Mouse (Mus musculus) frontal cortex, postnatal 10 days (tissue): Measurements from ENCODE around the gene B3gnt2.

ENCODE experiments used
- DNase-seq, 2 experiments: peaks; one replicate each; pipeline ENCODE4 v3.0.0; 2022; ENCODE audit warnings: low spot score in 2 of 2, mixed read lengths in 1 of 2

Gene B3gnt2

GRCm38 (mm10) chr11:22860335-22861227 is at the start of gene B3gnt2:
Gene B3gnt2, minus strand, starts transcription at chr11:22860961.
- peak in 1 of 2 experiments; percentile 31 for DNase-seq

- DNase-seq = no peak
Observed at GRCm38 (mm10) chr11:22906453-22906865, 45.7 kb upstream of the B3gnt2 start.

DNA sequence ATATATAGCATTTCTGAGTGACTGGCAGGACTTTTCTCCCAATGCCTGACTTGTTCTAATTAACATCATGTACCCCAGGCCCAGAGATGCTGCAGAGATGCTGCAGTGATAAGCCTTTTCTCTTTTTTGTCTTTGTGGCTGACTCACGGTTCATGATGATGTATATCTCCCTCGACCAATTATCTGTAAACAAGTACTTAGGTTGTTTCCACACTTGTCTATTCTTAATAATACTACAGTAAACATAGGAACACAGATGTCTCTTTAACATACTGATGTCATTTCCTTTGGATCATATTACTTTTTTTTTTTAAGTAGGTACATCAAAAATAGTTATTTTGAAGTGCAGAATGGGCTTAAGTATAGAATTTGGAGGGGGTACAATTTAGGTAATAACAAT is 42.2 kb upstream of the B3gnt2 start:
- no peak for DNase-seq

- no peak for DNase-seq
Observed at GRCm38 (mm10) chr11:22900041-22900440, 39.3 kb upstream of the B3gnt2 start.

DNA sequence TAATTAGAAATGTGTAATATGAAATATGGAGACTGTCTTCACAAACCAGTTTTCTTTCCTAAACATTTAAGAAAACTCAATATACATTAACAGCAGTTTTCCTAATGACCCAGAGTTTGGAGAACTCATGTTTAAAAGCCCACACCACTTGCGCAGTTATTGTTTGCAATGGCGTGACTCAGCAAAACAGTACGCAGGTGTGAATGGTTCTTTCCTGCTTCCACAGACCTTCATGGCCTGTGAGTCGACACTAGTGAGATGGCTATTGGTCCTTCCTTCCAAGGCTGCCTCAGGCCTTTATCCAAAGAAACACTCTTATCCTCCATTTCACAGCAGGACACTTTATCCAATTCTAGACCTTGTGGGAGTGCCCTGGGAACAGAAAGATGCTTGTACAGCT is 36.9 kb upstream of the B3gnt2 start:
- DNase-seq = no peak

- DNase-seq = no peak
Observed at GRCm38 (mm10) chr11:22897127-22897526, 36.4 kb upstream of the B3gnt2 start.

DNA sequence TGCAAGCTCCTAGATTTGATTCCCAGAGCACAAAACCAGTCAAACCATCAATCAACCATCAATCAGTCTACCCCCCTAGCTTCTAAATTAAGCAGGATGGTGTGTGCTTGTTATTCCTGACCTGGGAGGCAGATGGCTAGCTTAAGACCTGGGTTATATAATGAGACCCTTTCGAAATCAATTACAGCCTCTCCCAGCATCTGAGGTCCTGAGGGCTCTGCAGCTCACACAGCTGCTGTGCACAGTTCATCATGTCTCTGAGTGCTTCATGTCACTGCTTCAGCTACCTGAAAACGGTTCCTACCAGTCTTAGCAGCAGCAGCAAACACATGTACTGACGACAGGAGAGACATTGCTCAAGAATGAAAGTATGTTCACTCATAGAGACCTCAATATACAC is 32.3 kb upstream of the B3gnt2 start:
- no peak for DNase-seq

DNA sequence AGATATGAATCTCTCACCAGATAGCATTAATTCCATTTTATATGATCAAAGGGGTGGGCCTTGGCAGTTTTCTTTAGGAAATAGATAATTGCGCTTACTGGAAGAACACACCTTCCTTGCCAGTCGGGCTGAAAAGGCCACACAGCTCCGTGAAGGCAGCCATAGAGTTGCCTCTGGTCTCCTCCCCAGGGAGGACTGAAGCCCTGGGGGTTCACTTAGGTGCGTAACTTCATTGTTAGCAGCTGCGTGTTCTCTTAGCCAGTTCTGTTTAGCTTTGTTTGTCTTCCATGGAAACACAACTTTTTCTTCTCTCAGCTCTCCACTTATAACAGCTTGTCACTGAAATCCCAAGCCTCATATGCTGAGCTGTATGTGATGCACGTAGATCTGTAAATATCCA is 31.7 kb upstream of the B3gnt2 start:
- no peak for DNase-seq

DNA sequence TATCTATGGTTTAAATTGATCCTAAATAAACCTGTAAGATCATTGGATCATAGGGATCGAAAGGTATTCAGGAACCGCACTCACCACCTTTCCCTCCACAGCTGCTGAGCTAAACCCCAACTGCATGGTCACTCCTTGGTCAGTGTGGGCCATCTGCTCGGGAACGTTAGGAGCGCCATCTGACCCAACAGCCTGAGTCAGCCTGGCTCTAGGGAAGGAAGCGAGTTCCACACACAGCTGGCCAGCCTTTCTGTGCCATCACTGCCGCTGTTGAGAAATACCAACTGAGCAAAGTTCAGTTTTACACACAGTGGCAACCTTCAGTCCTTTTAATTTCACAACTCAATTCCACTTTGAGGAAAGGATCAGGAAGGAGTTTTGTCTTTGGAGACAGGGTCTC is 31.1 kb upstream of the B3gnt2 start:
- DNase-seq = no peak

DNA sequence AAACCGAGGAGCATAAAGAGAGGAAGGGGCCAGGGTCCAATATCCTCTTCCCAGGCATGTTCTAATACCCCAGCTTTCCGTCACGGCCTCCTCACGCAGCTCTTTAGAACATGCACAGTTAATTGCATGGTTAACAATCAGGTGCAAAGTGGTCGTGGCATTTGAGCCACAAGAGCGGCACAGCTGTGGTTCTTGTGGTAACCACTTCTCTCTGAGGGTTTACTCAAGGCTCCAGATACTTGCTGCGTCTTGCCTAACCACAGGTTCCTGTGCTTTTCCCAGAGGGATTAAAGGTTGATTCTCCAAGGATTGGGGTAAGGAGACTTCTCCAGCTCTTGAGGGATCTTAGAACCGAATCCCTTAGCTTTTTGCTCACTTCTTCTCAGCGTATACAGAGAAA is 30.5 kb upstream of the B3gnt2 start:
- DNase-seq = no peak

DNA sequence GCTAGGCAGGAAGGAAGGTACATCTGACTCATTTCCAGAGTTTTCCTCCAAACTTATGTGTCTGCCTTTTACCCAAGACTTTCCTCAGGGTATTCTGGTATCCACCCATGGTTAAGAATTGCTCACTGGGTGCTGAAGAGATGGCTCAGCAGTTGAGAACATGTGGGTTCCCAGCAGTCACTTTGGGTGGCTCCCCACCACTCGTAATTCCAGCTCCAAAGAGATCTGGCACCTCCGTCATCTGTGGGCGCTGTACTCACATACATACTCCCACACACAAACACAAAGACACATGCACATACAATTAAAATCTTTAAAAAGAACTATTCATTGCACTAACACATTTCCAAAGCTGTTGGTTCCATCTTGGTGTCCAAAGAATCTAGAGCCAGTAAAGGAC is 28.5 kb upstream of the B3gnt2 start:
- no peak for DNase-seq

DNA sequence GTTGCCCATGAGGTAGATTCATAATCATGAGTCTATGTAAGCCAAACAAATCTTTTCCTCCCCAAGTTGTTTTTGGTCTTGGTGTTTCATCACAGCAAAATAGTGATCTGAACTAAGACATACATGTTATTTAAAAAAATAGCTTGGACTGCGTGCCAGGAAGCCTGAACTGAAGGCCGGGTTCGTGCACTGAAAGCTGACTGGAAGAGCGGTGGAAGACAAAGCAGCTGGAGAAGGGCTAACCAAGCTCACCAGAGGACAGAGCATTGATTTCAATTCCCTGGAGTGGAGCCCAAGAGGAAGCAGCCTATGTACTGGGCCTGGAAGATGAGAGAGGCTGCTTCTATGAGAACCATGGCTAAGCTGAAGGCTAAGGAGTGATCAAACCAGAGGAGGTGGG is 26.2 kb upstream of the B3gnt2 start:
- no peak for DNase-seq

- no peak for DNase-seq
Observed at GRCm38 (mm10) chr11:22885350-22885749, 24.6 kb upstream of the B3gnt2 start.

DNA sequence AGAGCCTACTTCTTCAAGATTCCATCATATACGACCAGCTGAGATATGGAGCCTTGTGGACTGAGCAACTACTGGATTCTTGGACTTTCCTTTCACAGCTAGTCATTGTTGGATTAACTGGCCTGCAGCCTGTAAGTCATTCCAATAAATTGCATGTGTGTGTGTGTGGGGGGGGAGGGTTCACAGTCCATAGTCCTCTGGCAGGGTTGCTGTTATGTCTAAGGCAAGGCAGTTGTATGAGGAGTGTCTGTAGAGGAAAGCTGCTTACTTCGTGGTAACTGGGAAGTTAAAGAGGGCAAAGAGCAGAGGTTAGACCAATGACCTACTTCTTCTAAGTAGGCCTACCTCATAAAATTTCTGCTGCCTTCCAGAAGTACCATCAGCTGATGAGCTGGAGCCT is 22.9 kb upstream of the B3gnt2 start:
- DNase-seq = no peak

DNA sequence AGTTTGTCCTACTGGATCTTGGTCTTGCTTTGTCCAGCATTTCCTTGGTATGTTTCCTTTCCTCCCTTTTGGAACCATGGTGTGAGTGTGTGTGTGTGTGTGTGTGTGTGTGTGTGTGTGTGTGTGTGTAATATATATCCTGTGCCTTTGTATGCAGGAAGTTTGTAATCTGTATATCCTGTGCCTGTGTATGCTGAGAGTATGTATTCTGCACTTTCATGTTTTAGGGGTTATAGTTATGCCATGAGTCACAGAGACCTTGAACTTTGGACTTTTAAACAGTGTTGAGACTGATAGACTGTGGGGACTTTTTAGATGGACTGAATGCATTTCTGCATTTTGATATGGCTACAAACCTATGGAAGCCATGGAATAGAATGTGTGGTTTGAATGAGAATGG is 22.2 kb upstream of the B3gnt2 start:
- DNase-seq = no peak

GRCm38 (mm10) chr11:22880383-22881172 is 19.8 kb upstream of the B3gnt2 start:
- DNase-seq = no peak

GRCm38 (mm10) chr11:22879645-22880044 is 18.9 kb upstream of the B3gnt2 start:
- DNase-seq = no peak

GRCm38 (mm10) chr11:22876680-22877330 is 16.0 kb upstream of the B3gnt2 start:
- no peak for DNase-seq

DNA sequence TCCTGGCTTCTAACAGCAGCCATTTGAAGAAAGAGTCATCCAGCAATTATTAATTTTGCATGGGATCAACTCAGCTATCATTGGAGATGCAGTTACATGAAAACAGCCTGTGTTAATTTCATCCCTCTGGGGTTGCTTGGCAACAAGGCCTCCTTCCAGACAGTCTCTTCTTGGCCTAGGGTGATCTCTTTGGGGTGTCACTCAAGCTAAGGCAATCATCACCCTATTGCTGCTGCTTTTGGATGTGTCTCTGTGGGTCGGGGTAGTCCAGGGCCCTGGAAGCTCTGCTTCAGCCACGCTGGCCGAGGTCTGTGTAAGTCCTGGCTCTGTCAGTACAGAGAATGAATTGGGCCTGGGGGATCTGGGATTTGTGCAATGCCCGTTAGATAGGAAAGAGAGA is 14.5 kb upstream of the B3gnt2 start:
- no peak for DNase-seq

DNA sequence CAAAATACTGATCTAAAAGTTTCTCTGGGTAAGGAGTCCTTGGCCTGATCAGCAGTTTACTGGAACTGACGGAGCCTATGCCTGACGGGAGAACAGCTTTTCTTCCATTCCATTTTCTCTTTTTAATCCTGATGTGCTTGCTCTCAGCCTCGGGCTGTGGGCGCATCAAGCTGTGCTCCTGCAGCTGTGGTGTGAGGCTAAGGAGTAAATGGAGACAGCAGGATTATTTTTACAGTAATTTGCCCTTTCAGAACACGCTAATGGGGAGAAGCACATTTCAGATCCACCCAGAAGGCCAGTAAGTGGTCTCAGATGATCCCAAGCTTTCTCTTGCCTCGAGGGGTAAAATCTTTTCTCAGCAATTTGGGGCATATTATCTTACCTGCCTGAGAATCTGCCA is 14.0 kb upstream of the B3gnt2 start:
- DNase-seq = no peak

DNA sequence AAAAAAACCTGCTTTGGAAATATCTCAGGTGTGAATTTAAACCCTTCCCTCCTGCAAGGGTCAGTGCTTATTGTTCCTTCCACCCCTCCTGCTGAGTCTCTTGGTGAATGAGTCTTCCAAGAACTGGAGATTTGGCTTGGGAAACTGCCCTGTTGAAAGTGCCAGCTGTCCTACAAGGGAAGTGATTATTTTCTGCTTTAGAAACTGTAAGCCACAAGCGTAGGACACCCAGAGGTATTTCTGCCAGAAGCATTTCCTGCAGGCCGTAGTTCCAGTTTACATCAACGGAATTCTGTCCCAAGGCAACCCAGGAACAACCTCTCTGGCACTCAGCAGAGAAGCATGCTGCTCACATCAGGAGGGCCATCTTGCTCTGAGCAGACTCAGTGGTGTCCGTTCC is 12.6 kb upstream of the B3gnt2 start:
- DNase-seq = no peak

GRCm38 (mm10) chr11:22872307-22872680 is 11.5 kb upstream of the B3gnt2 start:
- no peak for DNase-seq
